Comparison of ENCODE assay signal across 8 mouse cellular contexts in genomic region chr1:191224302-191224980, GRCm38 (mm10). TPM values are rescaled to one million over a fixed set of nuclear protein-coding genes. Genes with fewer than 3 reads are reported as not detected.
DNase-seq lines count a peak whose midpoint lies in the region; ATAC-seq and TF ChIP-seq lines count a peak whose summit lies in the region.

No protein-coding gene starts in this region.

- no peaks in the 10 kb centered on the region for H3K36me3 ChIP-seq in hindbrain, embryonic 15.5 days

- H3K4me1 ChIP-seq in hindbrain, embryonic 15.5 days (replicated peaks): peaks cover 18% of the 10 kb centered on the region

- peak; percentile 89 for ATAC-seq in Patski
- ATAC-seq in hindbrain, embryonic 15.5 days (ENCODE audit: low FRiP score, low read depth): peak; percentile 91

- POLR2A ChIA-PET in Patski (lab: Charles Lee): interaction anchor here (1.2 kb wide), 1 partner anchor 44 kb away, joined by 3 read pairs; no protein-coding TSS in a partner anchor

- H3K27me3 ChIP-seq in Patski: no peaks in the 10 kb centered on the region
- no peaks in the 10 kb centered on the region for H3K27me3 ChIP-seq in hindbrain, embryonic 15.5 days

- in situ Hi-C loops in Patski (cut with MboI; ENCODE audit: low pct_unique_long_range_greater_than_20kb): loop anchor here (5.0 kb wide), 1 partner anchor 37 kb away; no protein-coding TSS in a partner anchor

- 2% methylated on average over 57 of the region's 57 CpGs for whole genome bisulfite sequencing in hindbrain, embryonic 15.5 days

- DNase-seq in Patski (ENCODE audit: low read depth, low spot score): peak; percentile 63
- DNase-seq in cerebellum, postnatal 14 days: peak; percentile 96 to 97
- DNase-seq in frontal cortex, postnatal 25 days (ENCODE audit: low spot score in 2 of 2): peak; percentile 81 to 85
- peak; percentile 88 for DNase-seq in left cerebral cortex, adult 11 months (ENCODE audit: low spot score)
- peak; percentile 94 to 95 for DNase-seq in lung, postnatal 4 days
- peak; percentile 87 for DNase-seq in retina, postnatal 7 days (ENCODE audit: low read depth, low spot score)
- peak; percentile 84 for DNase-seq in urinary bladder, adult 2 months (ENCODE audit: low spot score)

- peak overlapping the region; percentile 60 for H3K27ac ChIP-seq in hindbrain, embryonic 15.5 days (replicated peaks)

- H3K4me3 ChIP-seq in hindbrain, embryonic 15.5 days: peak overlapping the region; percentile 58

- peak overlapping the region; percentile 91 for H3K4me2 ChIP-seq in hindbrain, embryonic 15.5 days

- peak overlapping the region; percentile 77 for H3K9ac ChIP-seq in hindbrain, embryonic 15.5 days

- TF ChIP-seq CTCF in Patski (IDR thresholded peaks at IDR 0.05): no peak

- CTCF ChIA-PET in Patski (lab: Charles Lee): interaction anchor here (1.2 to 1.7 kb wide), 3 partner anchors 10 to 44 kb away, joined by 3 to 5 read pairs (median 4); no protein-coding TSS in a partner anchor

- no peaks in the 10 kb centered on the region for H3K9me3 ChIP-seq in hindbrain, embryonic 15.5 days

RNA-seq across cellular contexts. Expression of gene Atf3, which starts 6.6 kb away (rescaled TPM):
- polyA plus RNA-seq in Patski (2021): 47.6 TPM
- polyA plus RNA-seq in hindbrain, embryonic 15.5 days (2015; fragmentation: Nextera tagmentation; extraction: Ambion mirVana): 0.73 and 1.8 TPM in 2 replicates
- 4.6 and 9.8 TPM in 2 replicates for polyA plus RNA-seq in urinary bladder, adult 2 months (2012; rRNA removed)

RNA-seq across cellular contexts. Expression of gene Fam71a, which starts 59.8 kb away (rescaled TPM):
- 0.08 TPM for polyA plus RNA-seq in Patski (2021)
- not detected in 2 replicates for polyA plus RNA-seq in hindbrain, embryonic 15.5 days (2015; fragmentation: Nextera tagmentation; extraction: Ambion mirVana)
- polyA plus RNA-seq in urinary bladder, adult 2 months (2012; rRNA removed): not detected in 2 replicates

Comparison
In these comparisons a context has a peak if more than half of its experiments do, and no peak if none do; other contexts are left out.
1. Peak in every context shown above with its lines: DNase-seq, ATAC-seq, H3K4me3 ChIP-seq and H3K27ac ChIP-seq.